Mouse (Mus musculus) sigmoid colon, adult 10 weeks (tissue): ENCODE measurements around the gene Eef2k. TPM values are rescaled to one million over a fixed set of nuclear protein-coding genes. Genes with fewer than 3 reads are reported as not detected.

Experiments
- polyA plus RNA-seq: library from polyadenylated mRNA; stranded (reverse); fragments of 350-450 nt; fragmentation: Illumina TruSeq; extraction: RNeasy Lipid Tissue Mini Kit (QIAGEN cat#74804); gene quantifications from one replicate; pipeline ENCODE4 v1.2.3, GENCODE M21; 2014; ENCODE audit warnings: low read depth, low replicate concordance

Gene Eef2k
- 18.6 TPM for polyA plus RNA-seq

DNA sequence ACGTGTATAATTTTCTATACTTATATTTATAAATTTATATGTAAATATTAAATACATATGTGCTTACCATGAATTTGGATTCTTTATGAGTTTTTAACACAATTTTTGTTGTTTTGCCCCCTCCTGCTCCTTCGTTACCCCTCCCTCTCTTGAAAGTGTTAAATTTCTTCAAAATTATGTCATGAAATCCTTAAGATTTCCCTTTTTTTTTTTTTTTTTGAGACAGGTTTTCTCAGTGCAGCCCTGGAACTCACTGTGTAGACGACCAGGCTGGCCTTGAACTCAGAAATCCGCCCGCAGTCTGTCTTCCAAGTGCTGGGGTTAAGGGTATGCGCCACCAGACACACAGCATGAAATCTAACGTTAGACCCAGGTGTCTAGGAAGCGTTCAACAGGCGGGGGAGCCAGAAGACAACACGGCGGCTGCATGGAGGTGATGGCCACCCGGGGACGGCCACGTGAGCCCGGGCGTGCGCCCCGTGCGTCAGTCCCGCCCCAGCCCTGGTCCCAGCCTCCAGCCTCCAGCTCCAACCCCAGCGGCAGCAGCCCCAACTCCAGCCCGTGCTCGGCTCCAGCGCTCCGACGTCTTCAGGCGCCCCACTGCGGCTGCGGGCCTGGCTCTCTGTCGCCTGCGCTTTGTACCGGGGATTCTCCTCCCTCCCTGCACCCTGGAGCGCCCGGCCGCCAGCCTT is at the start of gene Eef2k:
Gene Eef2k (plus strand): TSS at position 487 of the 692 bp plus-strand sequence.

DNA sequence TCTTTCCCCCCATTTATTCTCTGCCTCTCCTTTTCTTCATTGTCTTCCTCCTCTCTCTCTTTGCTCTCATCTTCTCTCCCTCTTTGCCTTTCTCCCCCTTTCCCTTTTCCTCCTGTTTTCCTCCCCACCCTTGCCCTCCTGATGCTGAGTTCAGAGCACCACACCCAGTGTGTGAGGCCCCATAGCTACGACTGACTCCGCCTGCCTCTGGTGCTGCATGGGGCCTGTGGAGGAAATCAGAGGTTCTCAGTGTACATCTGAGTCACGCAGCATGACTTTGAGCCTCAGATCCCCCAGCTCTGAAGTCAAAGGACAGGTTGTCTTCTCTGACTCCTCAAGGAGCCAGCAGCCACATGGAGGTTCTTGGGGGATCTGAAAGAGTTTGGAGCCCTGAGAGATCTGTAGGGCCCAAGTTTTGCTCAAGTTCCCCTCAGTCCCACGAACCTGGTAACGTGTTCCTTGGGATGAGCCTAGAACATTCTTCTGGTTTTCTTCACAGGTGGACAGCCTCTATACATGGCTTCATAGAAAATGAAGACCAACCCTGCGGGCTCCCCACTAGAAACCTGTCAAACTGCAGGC is 30.7 kb upstream of the Eef2k start, which contains the start of gene Gm5737:
Gene Gm5737 (plus strand): TSS at position 532 of the 582 bp plus-strand sequence.

DNA sequence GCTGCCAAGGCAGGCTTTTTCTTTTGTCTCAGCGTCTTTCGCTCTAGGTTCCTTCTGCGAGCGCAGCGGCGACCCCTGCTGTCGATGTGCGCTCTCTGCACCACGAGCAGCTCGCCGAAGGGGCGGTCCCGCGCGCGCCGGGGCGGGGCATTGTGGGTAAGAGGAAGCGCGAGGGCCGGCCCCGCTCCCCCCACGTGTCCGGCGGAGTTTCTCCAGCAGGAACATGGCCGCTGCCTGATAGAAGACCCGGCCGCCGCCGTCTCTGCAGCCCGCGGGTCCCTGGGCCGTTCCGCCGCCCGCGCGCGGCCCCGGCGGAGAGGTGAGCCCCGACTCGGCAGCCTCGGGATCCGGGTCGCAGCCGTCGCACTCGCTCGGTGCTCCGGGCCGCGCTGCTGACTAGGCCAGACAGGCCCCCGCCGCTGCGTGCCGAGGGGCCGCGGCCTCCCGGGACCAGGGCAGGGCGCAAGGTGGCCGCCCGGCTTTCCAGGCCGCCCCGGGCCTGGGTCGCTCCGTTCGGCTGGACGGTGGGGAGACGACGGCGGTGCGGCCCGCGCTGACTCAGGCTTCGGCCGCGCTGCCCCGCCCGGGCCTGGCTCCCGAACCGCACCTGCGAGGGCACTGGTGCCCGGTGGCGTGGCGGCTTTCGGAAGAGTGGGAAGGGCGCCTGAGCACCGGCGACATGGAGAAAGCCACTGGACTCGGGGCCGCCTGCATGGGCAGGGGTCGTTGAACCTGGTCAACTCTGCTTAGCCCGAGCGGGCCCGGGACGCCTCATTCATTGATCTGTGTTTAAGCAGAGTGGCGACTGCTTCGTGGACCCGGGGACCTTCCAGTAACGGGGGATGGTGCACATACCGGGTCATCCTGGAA is 75.2 kb downstream of the Eef2k start, which contains the start of gene Polr3e:
Gene Polr3e (plus strand): TSS at position 153 of the 870 bp plus-strand sequence.

Other genes with a start within 250 kb of the Eef2k start
- gene Uqcrc2, start 207.7 kb upstream of the Eef2k start, polyA plus RNA-seq: 690 TPM
- not detected for gene Pdzd9, start 172.5 kb upstream of the Eef2k start, polyA plus RNA-seq
- 36.7 TPM for gene Mosmo, start 165.2 kb upstream of the Eef2k start, polyA plus RNA-seq
- gene Vwa3a, start 103.5 kb upstream of the Eef2k start, polyA plus RNA-seq: 0.13 TPM
- not detected for gene Gm5737, start 30.5 kb upstream of the Eef2k start, polyA plus RNA-seq
- gene Polr3e, start 74.9 kb downstream of the Eef2k start, polyA plus RNA-seq: 10.9 TPM
- 12.8 TPM for gene Cdr2, start 139.5 kb downstream of the Eef2k start, polyA plus RNA-seq
- 0.41 TPM for gene Mfsd13b, start 139.7 kb downstream of the Eef2k start, polyA plus RNA-seq
- 380 TPM for gene Mettl9, start 191.6 kb downstream of the Eef2k start, polyA plus RNA-seq
- 7.3 TPM for gene Igsf6, start 231.7 kb downstream of the Eef2k start, polyA plus RNA-seq
- not detected for gene Otoa, start 238.8 kb downstream of the Eef2k start, polyA plus RNA-seq